Comparison of ENCODE assay signal across 27 mouse cellular contexts in the genomic region with DNA sequence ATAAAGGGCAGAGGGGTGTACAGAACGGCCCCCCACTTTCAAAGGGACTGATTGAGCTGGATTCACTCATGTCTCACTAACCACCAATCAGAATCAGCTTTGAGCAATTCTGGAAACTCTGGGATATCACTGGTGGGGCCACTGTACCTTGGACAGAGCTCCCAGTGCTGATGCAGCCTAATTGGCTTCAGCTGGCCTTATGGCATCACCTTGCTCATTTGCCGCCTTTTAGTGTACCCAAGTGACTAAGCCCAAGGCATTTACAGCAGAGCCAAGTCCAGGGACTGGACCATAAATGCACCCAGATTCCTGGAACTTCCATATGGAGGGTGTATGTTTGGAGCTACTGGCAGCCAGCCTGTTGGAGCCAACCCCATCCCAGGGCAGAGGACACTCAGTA. TPM values are rescaled to one million over a fixed set of nuclear protein-coding genes. Genes with fewer than 3 reads are reported as not detected.
DNase-seq lines count a peak whose midpoint lies in the region; ATAC-seq and TF ChIP-seq lines count a peak whose summit lies in the region.
"Had no signal": no experiment of that assay in that cellular context is flagged by ENCODE, and none has a peak within 500 bp of the region (broad histone marks: within the 10 kb centered on the region; RNA-seq: fewer than 3 reads in every experiment).

No protein-coding gene starts in this region.

- H3K9ac ChIP-seq in intestine, embryonic 15.5 days = no peak overlapping the region
- H3K9ac ChIP-seq: embryonic facial prominence, embryonic 12.5 days; forebrain, embryonic 15.5 days; hindbrain, embryonic 12.5 days had no signal

- TF ChIP-seq POLR2A in small intestine, adult 2 months (IDR thresholded peaks at IDR 0.05; ENCODE audit: low read depth, low read length) = no peak

- H3K4me2 ChIP-seq in intestine, embryonic 15.5 days (replicated peaks) = no peak overlapping the region
- H3K4me2 ChIP-seq: embryonic facial prominence, embryonic 12.5 days; forebrain, embryonic 15.5 days; hindbrain, embryonic 12.5 days had no signal

- ATAC-seq in intestine, embryonic 15.5 days = peak; percentile 51; the same call in 1 of the 2 replicates
- ATAC-seq: forebrain, embryonic 15.5 days; hindbrain, embryonic 16.5 days had no signal

- no peak overlapping the region for H3K4me3 ChIP-seq in intestine, embryonic 15.5 days (replicated peaks)
- H3K4me3 ChIP-seq in small intestine, adult 2 months (ENCODE audit: low read depth, low read length) = no peak overlapping the region
- H3K4me3 ChIP-seq: embryonic facial prominence, embryonic 12.5 days; forebrain, embryonic 15.5 days; gastrocnemius, adult 2 months; heart, embryonic 10.5 days; hindbrain, embryonic 12.5 days had no signal

- no peak for TF ChIP-seq CTCF in small intestine, adult 2 months (IDR thresholded peaks at IDR 0.05; ENCODE audit: extremely low read depth, insufficient read length, insufficient replicate concordance, low read depth, low read length)

- peak; percentile 10 for DNase-seq in embryo, embryonic 11 days
- DNase-seq in embryo, embryonic 9.5 days (ENCODE audit: extremely low spot score) = no peak
- DNase-seq in adipocyte (ENCODE audit: low spot score) = peak; percentile 28
- DNase-seq in adrenal gland, adult (ENCODE audit: inconsistent age in 2 of 2, low spot score in 1 of 2) = no peak
- DNase-seq in gastrocnemius, postnatal 10 days = no peak
- DNase-seq in layer of hippocampus, adult 9-10 months (ENCODE audit: low spot score) = no peak
- DNase-seq: adrenal gland, postnatal 14 days; cerebellum, adult 11 months; cerebellum, adult 9-10 months; cerebellum, postnatal 25 days; gastrocnemius, adult 2 months; heart, adult 18-20 months; heart, postnatal 10 days; heart, postnatal 4 days; kidney, adult 11 months; kidney, adult 9 months had no signal

- no peaks in the 10 kb centered on the region for H3K27me3 ChIP-seq in intestine, embryonic 15.5 days (replicated peaks)
- H3K27me3 ChIP-seq in small intestine, adult 2 months (ENCODE audit: control insufficient read depth, insufficient read depth, low read length) = no peaks in the 10 kb centered on the region
- H3K27me3 ChIP-seq: embryonic facial prominence, embryonic 12.5 days; forebrain, embryonic 15.5 days; hindbrain, embryonic 12.5 days had no signal

- WGBS in intestine, embryonic 15.5 days = 31% methylated on average over 2 of the region's 2 CpGs
- 23% methylated on average over 2 of the region's 2 CpGs for WGBS in small intestine, adult 2 months

- no peak overlapping the region for H3K27ac ChIP-seq in intestine, embryonic 15.5 days
- H3K27ac ChIP-seq in small intestine, adult 2 months (ENCODE audit: insufficient read depth, low read depth, low read length) = peak overlapping the region; percentile 93
- H3K27ac ChIP-seq: embryonic facial prominence, embryonic 12.5 days; forebrain, embryonic 15.5 days; gastrocnemius, adult 2 months; heart, embryonic 10.5 days; hindbrain, embryonic 12.5 days had no signal

- H3K36me3 ChIP-seq in intestine, embryonic 15.5 days = no peaks in the 10 kb centered on the region
- no peaks in the 10 kb centered on the region for H3K36me3 ChIP-seq in small intestine, adult 2 months (ENCODE audit: control insufficient read depth, insufficient read depth, low read length)
- H3K36me3 ChIP-seq: embryonic facial prominence, embryonic 12.5 days; forebrain, embryonic 15.5 days; heart, embryonic 10.5 days; hindbrain, embryonic 12.5 days had no signal

- H3K4me1 ChIP-seq in intestine, embryonic 15.5 days (replicated peaks) = no peaks in the 10 kb centered on the region
- H3K4me1 ChIP-seq in small intestine, adult 2 months (ENCODE audit: control insufficient read depth, insufficient read depth, insufficient read length, low read length) = peaks cover 5% of the 10 kb centered on the region; the same call in 1 of the 2 replicates
- H3K4me1 ChIP-seq: embryonic facial prominence, embryonic 12.5 days; forebrain, embryonic 15.5 days; heart, embryonic 10.5 days; hindbrain, embryonic 12.5 days had no signal

- H3K9me3 ChIP-seq in intestine, embryonic 15.5 days = no peaks in the 10 kb centered on the region
- H3K9me3 ChIP-seq: embryonic facial prominence, embryonic 12.5 days; forebrain, embryonic 15.5 days; heart, embryonic 10.5 days; hindbrain, embryonic 12.5 days had no signal

RNA-seq across cellular contexts. Expression of a gene that starts 18.9 kb away (rescaled TPM):
- polyA plus RNA-seq in intestine, embryonic 15.5 days (2015; fragmentation: Nextera tagmentation; extraction: Ambion mirVana) = not detected in 2 replicates
- 0.19 and 0.81 TPM in 2 replicates for polyA plus RNA-seq in small intestine, adult 2 months (2012; rRNA removed)
- total RNA-seq in gastrocnemius, postnatal 10 days (2021) = under 1 TPM; 0.28 to 0.86 TPM
- total RNA-seq: adrenal gland, postnatal 14 days; gastrocnemius, adult 2 months; heart, adult 18-20 months; heart, postnatal 10 days; heart, postnatal 4 days had no signal
- polyA plus RNA-seq: C2C12; embryonic facial prominence, embryonic 12.5 days; forebrain, embryonic 11.5 days; forebrain, embryonic 15.5 days; frontal cortex, adult 2 months; heart, embryonic 10.5 days; heart, embryonic 14.5 days; hindbrain, embryonic 12.5 days; hindbrain, embryonic 16.5 days had no signal

RNA-seq across cellular contexts. Expression of a gene that starts 32.2 kb away (rescaled TPM):
- 5.1 and 5.7 TPM in 2 replicates for polyA plus RNA-seq in intestine, embryonic 15.5 days (2015; fragmentation: Nextera tagmentation; extraction: Ambion mirVana)
- polyA plus RNA-seq in small intestine, adult 2 months (2012; rRNA removed) = 1.0 and 3.5 TPM in 2 replicates
- under 1 TPM; 0.70 to 0.79 TPM for total RNA-seq in gastrocnemius, postnatal 10 days (2021)

RNA-seq across cellular contexts. Expression of a gene that starts 45.7 kb away (rescaled TPM):
- polyA plus RNA-seq in intestine, embryonic 15.5 days (2015; fragmentation: Nextera tagmentation; extraction: Ambion mirVana) = 10.4 and 13.2 TPM in 2 replicates
- polyA plus RNA-seq in small intestine, adult 2 months (2012; rRNA removed) = 246 and 934 TPM in 2 replicates
- total RNA-seq in gastrocnemius, postnatal 10 days (2021) = not detected
- total RNA-seq: gastrocnemius, adult 2 months; heart, postnatal 4 days had no signal
- polyA plus RNA-seq: C2C12; forebrain, embryonic 11.5 days; heart, embryonic 14.5 days had no signal

RNA-seq across cellular contexts. Expression of a gene that starts 55.1 kb away (rescaled TPM):
- 137 and 164 TPM in 2 replicates for polyA plus RNA-seq in intestine, embryonic 15.5 days (2015; fragmentation: Nextera tagmentation; extraction: Ambion mirVana)
- 107 and 134 TPM in 2 replicates for polyA plus RNA-seq in small intestine, adult 2 months (2012; rRNA removed)
- total RNA-seq in gastrocnemius, postnatal 10 days (2021) = 10 to 100 TPM; 56.7 to 58.7 TPM

Comparison
In these comparisons a context has a peak if more than half of its experiments do, and no peak if none do; other contexts are left out.
1. DNase-seq: peak in embryo, embryonic 11 days (single experiment) and adipocyte (single experiment); none in embryo, embryonic 9.5 days (single experiment), adrenal gland, adult (0 of 2), gastrocnemius, postnatal 10 days (single experiment) and layer of hippocampus, adult 9-10 months (single experiment).
2. RNA of a gene that starts 45.7 kb away (polyA plus RNA-seq): 246 to 934 TPM in small intestine, adult 2 months; 10.4 to 13.2 TPM in intestine, embryonic 15.5 days; every median in the first group is over 10 times any median in the second.